Mouse (Mus musculus) CD4-positive, CD25-positive, alpha-beta regulatory T cell, adult 4 months (primary cell): Measurements from ENCODE around the gene Phc3. TPM values are rescaled to one million over a fixed set of nuclear protein-coding genes. Genes with fewer than 3 reads are reported as not detected.
A peak's percentile ranks its signal among the peaks of the same experiment; 100 is the strongest.

Experiments used
- ATAC-seq: one replicate; pipeline ENCODE4 v1.8.0; 2017
- polyA plus RNA-seq, 2 experiments: library from polyadenylated mRNA; unstranded; fragments of 100-300 nt; shearing (Covaris generic); gene quantifications; one replicate each; pipeline ENCODE4 v1.2.1; 2017

Gene Phc3
- polyA plus RNA-seq = 10 to 100 TPM; 50.6 to 58.6 TPM

- ATAC-seq = peak; percentile 58
Observed at GRCm38 (mm10) chr3:30969104-30969581, at the start of gene Phc3. Phc3 (minus strand) TSS chr3:30969415.

- no peak for ATAC-seq
Observed at GRCm38 (mm10) chr3:31017652-31018051, 48.4 kb upstream of the Phc3 start.

- ATAC-seq = no peak
Observed at GRCm38 (mm10) chr3:31016594-31017196, 47.5 kb upstream of the Phc3 start.

- ATAC-seq = no peak
Observed at GRCm38 (mm10) chr3:31015682-31016443, 46.6 kb upstream of the Phc3 start.

- no peak for ATAC-seq
Observed at GRCm38 (mm10) chr3:31014374-31014773, 45.2 kb upstream of the Phc3 start.

- no peak for ATAC-seq
Observed at GRCm38 (mm10) chr3:31004320-31005209, 35.4 kb upstream of the Phc3 start.

- ATAC-seq = no peak
Observed at GRCm38 (mm10) chr3:31001048-31001676, 31.9 kb upstream of the Phc3 start.

- ATAC-seq = no peak
Observed at GRCm38 (mm10) chr3:31000018-31000407, 30.8 kb upstream of the Phc3 start.

- ATAC-seq = no peak
Observed at GRCm38 (mm10) chr3:30999401-31000017, 30.3 kb upstream of the Phc3 start.

- no peak for ATAC-seq
Observed at GRCm38 (mm10) chr3:30996688-30997014, 27.4 kb upstream of the Phc3 start.

GRCm38 (mm10) chr3:30995899-30996687 lies 26.9 kb upstream of the Phc3 start:
- ATAC-seq = peak; percentile 46

GRCm38 (mm10) chr3:30995283-30995898 lies 26.2 kb upstream of the Phc3 start, which contains the start of gene Prkci:
Prkci (plus strand) TSS chr3:30995747.
- peak; percentile 97 for ATAC-seq

- no peak for ATAC-seq
Observed at GRCm38 (mm10) chr3:30994859-30995258, 25.6 kb upstream of the Phc3 start.

GRCm38 (mm10) chr3:30993066-30993573 lies 23.9 kb upstream of the Phc3 start:
- ATAC-seq = no peak

- no peak for ATAC-seq
Observed at GRCm38 (mm10) chr3:30992161-30992560, 22.9 kb upstream of the Phc3 start.

GRCm38 (mm10) chr3:30987396-30988318 lies 18.4 kb upstream of the Phc3 start:
- no peak for ATAC-seq

GRCm38 (mm10) chr3:30982924-30983536 lies 13.8 kb upstream of the Phc3 start:
- no peak for ATAC-seq

- no peak for ATAC-seq
Observed at GRCm38 (mm10) chr3:30981616-30982380, 12.6 kb upstream of the Phc3 start.
